Mouse (Mus musculus): ENCODE measurements around the gene Gm12800. TPM values are rescaled to one million over a fixed set of nuclear protein-coding genes. Genes with fewer than 3 reads are reported as not detected.
"Not testable (repeated sequence)": the region's sequence is repeated elsewhere in the genome, so short reads cannot be mapped to it uniquely, and the experiment has no call there.

Gm12800 gene
- not detected for total RNA-seq (2021)
- long read RNA-seq, experiment 1: 0 reads
- long read RNA-seq, experiment 2: 0 reads

- DNase-seq; intact Hi-C loops (cut with DNase I): not testable (repeated sequence)
Observed at GRCm38 (mm10) chr4:101908821-101909220, at the start of gene Gm12800. Gene Gm12800, plus strand, starts transcription at chr4:101909121.

GRCm38 (mm10) chr4:101860873-101861272, 48.0 kb upstream of the Gm12800 start:
- peak in 1 of 2 experiments; percentile 1 for DNase-seq
- intact Hi-C loops (cut with DNase I): no loop called here

GRCm38 (mm10) chr4:101862289-101862688, 46.6 kb upstream of the Gm12800 start:
- no peak for DNase-seq
- intact Hi-C loops (cut with DNase I): no loop called here

GRCm38 (mm10) chr4:101872031-101872430, 36.9 kb upstream of the Gm12800 start:
- intact Hi-C loops (cut with DNase I): not testable (repeated sequence)

GRCm38 (mm10) chr4:101875687-101876086, 33.2 kb upstream of the Gm12800 start:
- intact Hi-C loops (cut with DNase I); DNase-seq: not testable (repeated sequence)

More at GRCm38 (mm10) chr4:101872031-101872430, 36.9 kb upstream of the Gm12800 start:
- not testable (repeated sequence) for DNase-seq

GRCm38 (mm10) chr4:101883641-101884040, 25.3 kb upstream of the Gm12800 start:
- intact Hi-C loops (cut with DNase I): no loop called here
- no peak for DNase-seq

GRCm38 (mm10) chr4:101889377-101889776, 19.5 kb upstream of the Gm12800 start:
- intact Hi-C loops (cut with DNase I): no loop called here
- no peak for DNase-seq

GRCm38 (mm10) chr4:101893656-101894420, 15.1 kb upstream of the Gm12800 start, which contains the start of gene C130073F10Rik:
Gene C130073F10Rik, minus strand, starts transcription at chr4:101893789.
- intact Hi-C loops (cut with DNase I): no loop called here
- no peak for DNase-seq

GRCm38 (mm10) chr4:101940107-101940506, 31.2 kb downstream of the Gm12800 start, which contains the start of gene Gm12794:
Gene Gm12794, plus strand, starts transcription at chr4:101940407.
- intact Hi-C loops (cut with DNase I); DNase-seq: not testable (repeated sequence)

Other genes starting within 250 kb of the Gm12800 start
- 10 to 100 TPM; 11.2 to 11.9 TPM for gene Lepr, start 191.7 kb upstream of the Gm12800 start, total RNA-seq (2021)
- not detected for gene B020004J07Rik, start 65.1 kb upstream of the Gm12800 start, total RNA-seq (2021)
- not detected for gene C130073F10Rik, start 15.3 kb upstream of the Gm12800 start, total RNA-seq (2021)
- not detected for gene Gm12794, start 31.3 kb downstream of the Gm12800 start, total RNA-seq (2021)
- not detected for gene Gm12790, start 71.9 kb downstream of the Gm12800 start, total RNA-seq (2021)
- gene Gm12789, start 77.5 kb downstream of the Gm12800 start, total RNA-seq (2021): not detected
- 10 to 100 TPM; 45.3 to 46.5 TPM for gene Pde4b, start 178.4 kb downstream of the Gm12800 start, total RNA-seq (2021)